Mouse (Mus musculus) C2C12 (cell line): ENCODE results near the gene Irf2. TPM values are rescaled to one million over a fixed set of nuclear protein-coding genes. Genes with fewer than 3 reads are reported as not detected.

ENCODE experiments used
- H3K27me3 ChIP-seq: one replicate; pipeline ENCODE4 v1.6.1; 2011; ENCODE audit not compliant: control insufficient read depth, insufficient read depth, insufficient read length
- H3K36me3 ChIP-seq: one replicate; pipeline ENCODE4 v1.6.1; 2011; ENCODE audit not compliant: control insufficient read depth, insufficient read depth
- H3K4me3 ChIP-seq: one replicate; pipeline ENCODE4 v1.5.1; 2011; ENCODE audit warnings: mild to moderate bottlenecking, control low read depth; ENCODE audit not compliant: poor library complexity, insufficient read depth, severe bottlenecking
- H3K79me2 ChIP-seq: one replicate; pipeline ENCODE4 v1.6.1; 2011; ENCODE audit not compliant: control insufficient read depth, insufficient read depth
- H3K79me3 ChIP-seq: one replicate; pipeline ENCODE4 v1.6.1; 2011; ENCODE audit warnings: low read depth, control low read depth
- H3ac ChIP-seq: one replicate; pipeline ENCODE3; 2011; ENCODE audit warnings: low read depth; ENCODE audit not compliant: control insufficient read depth, insufficient read length
- CEBPB ChIP-seq: IDR thresholded peaks from one replicate; pipeline ENCODE4 v1.6.1; 2011; ENCODE audit warnings: low read depth, mild to moderate bottlenecking, control low read depth, moderate library complexity
- CTCF ChIP-seq: IDR thresholded peaks from one replicate; pipeline ENCODE4 v1.5.1; 2011; ENCODE audit not compliant: control insufficient read depth, insufficient read depth, insufficient read length
- FOSL1 ChIP-seq: IDR thresholded peaks from one replicate; pipeline ENCODE4 v1.8.0; 2011; ENCODE audit warnings: mild to moderate bottlenecking, low read length; ENCODE audit not compliant: poor library complexity, insufficient read depth, severe bottlenecking
- MAX ChIP-seq: IDR thresholded peaks from one replicate; pipeline ENCODE4 v1.6.1; 2011; ENCODE audit warnings: mild to moderate bottlenecking, control low read depth
- MYOD1 ChIP-seq: IDR thresholded peaks from one replicate; pipeline ENCODE4 v1.6.1; 2011; ENCODE audit warnings: low read depth; ENCODE audit not compliant: control insufficient read depth, insufficient read length
- MYOG ChIP-seq: IDR thresholded peaks from one replicate; pipeline ENCODE4 v1.6.1; 2011; ENCODE audit not compliant: control insufficient read depth, insufficient read length; ENCODE audit errors: extremely low read depth
- USF1 ChIP-seq: IDR thresholded peaks from one replicate; pipeline ENCODE4 v1.6.1; 2011; ENCODE audit warnings: low read depth, mild to moderate bottlenecking, control low read depth, moderate library complexity
- polyA plus RNA-seq: library from polyadenylated mRNA; unstranded; fragments of >200 nt; fragmentation: generic; extraction: Trizol; gene quantifications from one replicate; pipeline ENCODE4 v1.2.1, GENCODE M21; 2012; ENCODE audit warnings: missing spikeins

The Irf2 gene
- polyA plus RNA-seq, 1 experiment: 7.6 TPM

GRCm38 (mm10) chr8:46792653-46793052 lies 53.1 kb downstream of the Irf2 start:
- Histone ChIP-seq H3K36me3 (no peaks in the 10 kb centered on the region), H3ac (no peak overlapping the region), H3K79me3 (peaks cover 35% of the 10 kb centered on the region), H3K79me2 (peaks cover 57% of the 10 kb centered on the region), H3K27me3 (no peaks in the 10 kb centered on the region), H3K4me3 (no peak overlapping the region)
- TF ChIP-seq MAX (no peak), MYOD1 (no peak), FOSL1 (no peak), MYOG (no peak), USF1 (no peak), CTCF (no peak), CEBPB (no peak)

GRCm38 (mm10) chr8:46793248-46793647 lies 53.7 kb downstream of the Irf2 start:
- peaks cover 31% of the 10 kb centered on the region for H3K79me3 ChIP-seq
- H3K27me3 ChIP-seq: no peaks in the 10 kb centered on the region
- no peak for TF ChIP-seq MAX
- no peak for TF ChIP-seq MYOG
- TF ChIP-seq USF1: no peak
- H3K79me2 ChIP-seq: peaks cover 51% of the 10 kb centered on the region
- H3ac ChIP-seq: no peak overlapping the region
- no peak overlapping the region for H3K4me3 ChIP-seq
- H3K36me3 ChIP-seq: peaks cover 3% of the 10 kb centered on the region

- no peaks in the 10 kb centered on the region for H3K27me3 ChIP-seq
- H3ac ChIP-seq: no peak overlapping the region
Observed at GRCm38 (mm10) chr8:46794317-46794716, 54.8 kb downstream of the Irf2 start.

GRCm38 (mm10) chr8:46799212-46799611 lies 59.7 kb downstream of the Irf2 start:
- Histone ChIP-seq H3ac (no peak overlapping the region), H3K79me3 (peaks cover 2% of the 10 kb centered on the region), H3K36me3 (peaks cover 8% of the 10 kb centered on the region), H3K27me3 (no peaks in the 10 kb centered on the region), H3K4me3 (no peak overlapping the region), H3K79me2 (peaks cover 17% of the 10 kb centered on the region)
- TF ChIP-seq MAX: no peak
- TF ChIP-seq CEBPB: no peak

More at GRCm38 (mm10) chr8:46794317-46794716, 54.8 kb downstream of the Irf2 start:
- Histone ChIP-seq H3K4me3 (no peak overlapping the region), H3K36me3 (peaks cover 4% of the 10 kb centered on the region), H3K79me2 (peaks cover 41% of the 10 kb centered on the region), H3K79me3 (peaks cover 21% of the 10 kb centered on the region)
- TF ChIP-seq MAX: no peak
- no peak for TF ChIP-seq FOSL1
- no peak for TF ChIP-seq USF1
- TF ChIP-seq CEBPB: no peak
- TF ChIP-seq MYOD1: no peak
- no peak for TF ChIP-seq MYOG
- TF ChIP-seq CTCF: no peak

GRCm38 (mm10) chr8:46799706-46800105 lies 60.2 kb downstream of the Irf2 start:
- Histone ChIP-seq H3ac (no peak overlapping the region), H3K4me3 (no peak overlapping the region), H3K36me3 (peaks cover 8% of the 10 kb centered on the region), H3K79me3 (peaks cover 2% of the 10 kb centered on the region), H3K27me3 (no peaks in the 10 kb centered on the region), H3K79me2 (peaks cover 19% of the 10 kb centered on the region)
- TF ChIP-seq MYOG: no peak
- TF ChIP-seq USF1: peak; percentile 8

GRCm38 (mm10) chr8:46801153-46801684 lies 61.7 kb downstream of the Irf2 start:
- TF ChIP-seq USF1 (no peak), FOSL1 (no peak)
- Histone ChIP-seq H3K27me3 (no peaks in the 10 kb centered on the region), H3K79me3 (peaks cover 2% of the 10 kb centered on the region), H3K4me3 (no peak overlapping the region), H3K36me3 (peaks cover 12% of the 10 kb centered on the region), H3ac (no peak overlapping the region), H3K79me2 (peaks cover 19% of the 10 kb centered on the region)

- Histone ChIP-seq H3K36me3 (peaks cover 20% of the 10 kb centered on the region), H3ac (no peak overlapping the region), H3K79me3 (peaks cover 2% of the 10 kb centered on the region), H3K4me3 (no peak overlapping the region), H3K79me2 (peaks cover 19% of the 10 kb centered on the region), H3K27me3 (no peaks in the 10 kb centered on the region)
- TF ChIP-seq CTCF (no peak), MYOD1 (no peak), USF1 (no peak), MAX (no peak), CEBPB (no peak), MYOG (no peak), FOSL1 (no peak)
Observed at GRCm38 (mm10) chr8:46802009-46802408, 62.5 kb downstream of the Irf2 start.
